Comparison of ENCODE assay signal across 10 mouse cellular contexts in genomic region chr10:32895093-32895492, GRCm38 (mm10). TPM values are rescaled to one million over a fixed set of nuclear protein-coding genes. Genes with fewer than 3 reads are reported as not detected.
DNase-seq lines count a peak whose midpoint lies in the region; ATAC-seq and TF ChIP-seq lines count a peak whose summit lies in the region.
"Had no signal": no experiment of that assay in that cellular context is flagged by ENCODE, and none has a peak within 500 bp of the region (broad histone marks: within the 10 kb centered on the region; RNA-seq: fewer than 3 reads in every experiment).

No protein-coding gene starts in this region.

- no peak overlapping the region for H3K27ac ChIP-seq in ES-E14 (ENCODE audit: insufficient read depth, low read depth, low read length, poor library complexity, severe bottlenecking)
- H3K27ac ChIP-seq in hindbrain, postnatal 0 days = no peak overlapping the region
- H3K27ac ChIP-seq: embryonic facial prominence, embryonic 12.5 days had no signal

- no peak overlapping the region for H3K4me2 ChIP-seq in hindbrain, postnatal 0 days (ENCODE audit: low read depth, low read length)
- H3K4me2 ChIP-seq: embryonic facial prominence, embryonic 12.5 days had no signal

- H3K9ac ChIP-seq in ES-E14 (ENCODE audit: insufficient read depth, low read depth, low read length, poor library complexity, severe bottlenecking) = no peak overlapping the region
- H3K9ac ChIP-seq in hindbrain, postnatal 0 days (replicated peaks; ENCODE audit: low read length) = no peak overlapping the region
- H3K9ac ChIP-seq: embryonic facial prominence, embryonic 12.5 days had no signal

- no peak overlapping the region for H3K4me3 ChIP-seq in ES-E14 (ENCODE audit: insufficient read depth in 1 of 2, low read depth in 1 of 2, low read length in 2 of 2, poor library complexity in 1 of 2, severe bottlenecking in 1 of 2)
- no peak overlapping the region for H3K4me3 ChIP-seq in hindbrain, postnatal 0 days (ENCODE audit: low read length)
- H3K4me3 ChIP-seq: embryonic facial prominence, embryonic 12.5 days had no signal

- no peaks in the 10 kb centered on the region for H3K36me3 ChIP-seq in ES-E14 (ENCODE audit: control insufficient read depth, insufficient read depth, low read length, poor library complexity, severe bottlenecking)
- no peaks in the 10 kb centered on the region for H3K36me3 ChIP-seq in hindbrain, postnatal 0 days (ENCODE audit: insufficient read depth, low read length)
- H3K36me3 ChIP-seq: embryonic facial prominence, embryonic 12.5 days had no signal

- no peak for ATAC-seq in hindbrain, postnatal 0 days
- no peak for ATAC-seq in CD4-positive, CD25-positive, alpha-beta regulatory T cell, adult 4 months
- no peak for ATAC-seq in megakaryocyte progenitor cell, adult 5-6 weeks (replicated peaks; ENCODE audit: poor library complexity)

- DNase-seq in cerebellum, postnatal 14 days = peak; percentile 55 to 67
- no peak for DNase-seq in cerebellum, adult 8-10 months
- DNase-seq in layer of hippocampus, adult 11-12 months (ENCODE audit: low spot score) = peak; percentile 50
- DNase-seq in layer of hippocampus, postnatal 36 days = no peak
- DNase-seq in ES-E14 (ENCODE audit: low read depth, low spot score) = peak; percentile 7
- peak; percentile 70 for DNase-seq in hindbrain, postnatal 0 days (ENCODE audit: low spot score)

- no peaks in the 10 kb centered on the region for H3K4me1 ChIP-seq in ES-E14 (ENCODE audit: control insufficient read depth in 2 of 2, insufficient read depth in 2 of 2, low read length in 2 of 2, poor library complexity in 1 of 2)
- H3K4me1 ChIP-seq in hindbrain, postnatal 0 days (ENCODE audit: insufficient read depth, low read length) = no peaks in the 10 kb centered on the region
- H3K4me1 ChIP-seq: embryonic facial prominence, embryonic 12.5 days had no signal

- in situ Hi-C loops in ES-E14 (cut with MboI; ENCODE audit: low sequenced_read_pairs in 2 of 2, unreplicated experiment in 2 of 2) = no loop called here

- TF ChIP-seq CTCF in hindbrain, postnatal 0 days (IDR thresholded peaks at IDR 0.05; ENCODE audit: low read depth) = peak; percentile 69

- H3K27me3 ChIP-seq in hindbrain, postnatal 0 days (ENCODE audit: insufficient read depth, low read length) = no peaks in the 10 kb centered on the region

- no peaks in the 10 kb centered on the region for H3K9me3 ChIP-seq in ES-E14 (ENCODE audit: control insufficient read depth, insufficient read depth, low read depth, low read length)
- H3K9me3 ChIP-seq in hindbrain, postnatal 0 days (ENCODE audit: low read length) = no peaks in the 10 kb centered on the region
- H3K9me3 ChIP-seq: embryonic facial prominence, embryonic 12.5 days had no signal

TF ChIP-seq in ES-E14, 5 proteins besides CTCF, POLR2A, EP300 and RAD21:
- TF ChIP-seq CHD2 (IDR thresholded peaks at IDR 0.05; ENCODE audit: low read depth, low read length) = no peak
- no peak for TF ChIP-seq ZNF384 (IDR thresholded peaks at IDR 0.05; ENCODE audit: low read depth, low read length)
- TF ChIP-seq HCFC1 (IDR thresholded peaks at IDR 0.05; ENCODE audit: borderline replicate concordance, insufficient read depth, low read length) = no peak
- TF ChIP-seq MAFK (IDR thresholded peaks at IDR 0.05; ENCODE audit: insufficient read depth, low read depth, low read length) = no peak
- 0 out of 2 replicates have a peak, but pooled peaks have one; percentile 26 for TF ChIP-seq ZC3H11A (IDR thresholded peaks at IDR 0.05; ENCODE audit: borderline replicate concordance, low read depth, low read length)

RNA-seq across cellular contexts. Expression of gene Nkain2, which starts 4.8 kb away (rescaled TPM):
- 10 to 100 TPM; 26.3 to 26.7 TPM for total RNA-seq in layer of hippocampus, postnatal 36 days (2021)
- total RNA-seq in ES-E14 (2012; rRNA removed) = 0.32 and 0.45 TPM in 2 replicates
- total RNA-seq in hindbrain, postnatal 0 days (2014; rRNA removed) = 31.6 and 33.4 TPM in 2 replicates
- 12.3 and 12.8 TPM in 2 replicates for polyA plus RNA-seq in hindbrain, postnatal 0 days (2015; fragmentation: Nextera tagmentation; extraction: Ambion mirVana)
- under 1 TPM in 1 of 2 experiments, not detected in 1; 0.13 TPM for polyA plus RNA-seq in CD4-positive, CD25-positive, alpha-beta regulatory T cell, adult 4 months (2017; shearing (Covaris generic))
- total RNA-seq in megakaryocyte progenitor cell, adult 5-6 weeks (2015) = not detected in 2 replicates
- total RNA-seq in megakaryocyte progenitor cell, adult 5-6 weeks (2017) = not detected in 2 replicates
- total RNA-seq: monocyte, adult 5-6 weeks had no signal

Comparison
In these comparisons a context has a peak if more than half of its experiments do, and no peak if none do; other contexts are left out.
1. DNase-seq: peak in cerebellum, postnatal 14 days (2 of 2), layer of hippocampus, adult 11-12 months (single experiment), ES-E14 (single experiment) and hindbrain, postnatal 0 days (single experiment); none in cerebellum, adult 8-10 months (single experiment) and layer of hippocampus, postnatal 36 days (0 of 2).
2. RNA of gene Nkain2, which starts 4.8 kb away (total RNA-seq): 31.6 to 33.4 TPM in hindbrain, postnatal 0 days and 26.3 to 26.7 TPM in layer of hippocampus, postnatal 36 days; 0.32 to 0.45 TPM in ES-E14 and not detected in megakaryocyte progenitor cell, adult 5-6 weeks; every median in the first group is over 10 times any median in the second.